Mouse (Mus musculus) liver, postnatal 0 days (tissue): Measurements from ENCODE around the gene Sipa1l3. TPM values are rescaled to one million over a fixed set of nuclear protein-coding genes. Genes with fewer than 3 reads are reported as not detected.
A peak's percentile ranks its signal among the peaks of the same experiment; 100 is the strongest.

Source experiments
- ATAC-seq: fragments of 200-750 bp; cut with Nextera tagmentation; 2 replicates; pipeline ENCODE4 v1.8.0; 2017; ENCODE audit warnings: mild to moderate bottlenecking, moderate library complexity
- DNase-seq: peaks from one replicate; pipeline ENCODE4 v3.0.0-alpha.2; 2016
- H3K27ac ChIP-seq: fragments of 300-500 bp; sonication (generic); 2 replicates; pipeline ENCODE4 v1.5.1; 2014; ENCODE audit warnings: antibody characterized with exemption, moderate library complexity, mild to moderate bottlenecking, low read depth
- H3K27me3 ChIP-seq: fragments of 300-500 bp; sonication (generic); 2 replicates; pipeline ENCODE4 v1.6.1; 2014; ENCODE audit warnings: low read length, control low read depth, mixed read lengths; ENCODE audit not compliant: insufficient read depth
- H3K36me3 ChIP-seq: fragments of 300-500 bp; sonication (generic); replicated peaks from 2 replicates; pipeline ENCODE4 v1.6.1; 2014; ENCODE audit warnings: mild to moderate bottlenecking, control low read depth, low read length, moderate library complexity, mixed read lengths; ENCODE audit not compliant: insufficient read depth
- H3K4me1 ChIP-seq: fragments of 300-500 bp; sonication (generic); 2 replicates; pipeline ENCODE4 v1.6.1; 2014; ENCODE audit warnings: antibody characterized with exemption, mild to moderate bottlenecking, control low read depth; ENCODE audit not compliant: insufficient read depth
- H3K4me2 ChIP-seq: fragments of 300-500 bp; sonication (generic); 2 replicates; pipeline ENCODE4 v1.6.1; 2014; ENCODE audit warnings: low read depth, mild to moderate bottlenecking, low read length, moderate library complexity, mixed read lengths
- H3K4me3 ChIP-seq: fragments of 300-500 bp; sonication (generic); 2 replicates; pipeline ENCODE4 v1.5.1; 2014; ENCODE audit warnings: low read depth, low read length
- H3K9ac ChIP-seq: fragments of 300-500 bp; sonication (generic); replicated peaks from 2 replicates; pipeline ENCODE4 v1.6.1; 2014; ENCODE audit warnings: mild to moderate bottlenecking, moderate library complexity
- H3K9me3 ChIP-seq: fragments of 300-500 bp; sonication (generic); 2 replicates; pipeline ENCODE4 v1.6.1; 2016; ENCODE audit warnings: mild to moderate bottlenecking, control low read depth, low read length, mixed read lengths
- CTCF ChIP-seq: sonication (generic); IDR thresholded peaks from 2 replicates; pipeline ENCODE4 v1.5.1; 2016; ENCODE audit warnings: antibody characterized with exemption, low read depth
- EP300 ChIP-seq: IDR thresholded peaks from 2 replicates; pipeline ENCODE4 v1.6.1; 2016; ENCODE audit warnings: antibody characterized with exemption, low read depth, mild to moderate bottlenecking
- WGBS: fragments of 180-500 bp; shearing (Covaris S2); extraction: QIAGEN DNeasy Blood & Tissue Kit; methylation state at CpG from one replicate; pipeline ENCODE4 v1.1.7; 2014; ENCODE audit not compliant: insufficient replicate concordance; 5-methylcytosine and 5-hydroxymethylcytosine counted together
- polyA plus RNA-seq: library from polyadenylated mRNA; unstranded; fragments of >200 nt; fragmentation: Nextera tagmentation; extraction: Ambion mirVana; gene quantifications from 2 replicates; pipeline ENCODE4 v1.2.1, GENCODE M21; 2015

Sipa1l3 gene
- polyA plus RNA-seq, 1 experiment from 2014 or later: 1.7 TPM

DNA sequence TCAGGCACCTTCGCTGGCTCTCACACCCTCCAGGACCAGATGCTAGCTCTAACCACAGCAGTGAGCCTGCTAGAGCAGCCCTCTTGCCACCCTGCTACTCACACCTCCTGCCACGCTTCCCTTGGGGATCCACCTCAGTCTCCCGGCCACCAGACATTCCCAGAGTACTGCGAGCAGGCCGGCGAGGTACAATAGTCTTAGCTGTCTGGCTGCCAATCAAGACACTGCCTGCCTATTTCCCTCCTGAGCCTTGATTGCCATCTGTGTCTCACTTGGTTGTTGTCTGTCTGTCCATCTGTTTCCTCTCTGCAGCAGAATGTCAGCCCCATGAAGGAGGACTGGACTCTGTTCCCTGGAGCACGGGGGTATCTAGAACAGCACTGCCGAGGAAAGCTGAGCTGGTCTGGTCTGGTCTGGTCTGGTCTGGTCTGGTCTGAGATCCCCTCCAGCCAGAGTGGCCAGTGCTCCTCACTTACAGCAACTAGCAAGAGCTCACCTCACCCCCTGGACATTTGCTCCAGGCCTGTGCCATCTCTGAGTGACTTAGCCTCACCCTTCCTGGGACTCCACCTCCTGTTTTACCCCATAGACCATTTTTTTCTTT lies 175.8 kb downstream of the Sipa1l3 start:
- Histone ChIP-seq H3K4me3 (no peak overlapping the region), H3K9ac (no peak overlapping the region), H3K27me3 (no peaks in the 10 kb centered on the region), H3K4me2 (no peak overlapping the region), H3K36me3 (no peaks in the 10 kb centered on the region), H3K9me3 (no peaks in the 10 kb centered on the region), H3K4me1 (peaks cover 38% of the 10 kb centered on the region), H3K27ac (no peak overlapping the region)
- TF ChIP-seq CTCF (no peak), EP300 (no peak)
- no peak for ATAC-seq
- DNase-seq: no peak
- 51% methylated on average over 8 of the region's 8 CpGs for WGBS

- Histone ChIP-seq H3K36me3 (no peaks in the 10 kb centered on the region), H3K4me2 (no peak overlapping the region), H3K27ac (no peak overlapping the region), H3K4me1 (peaks cover 45% of the 10 kb centered on the region), H3K27me3 (no peaks in the 10 kb centered on the region), H3K9ac (no peak overlapping the region), H3K9me3 (no peaks in the 10 kb centered on the region), H3K4me3 (no peak overlapping the region)
- TF ChIP-seq EP300: no peak
- no peak for TF ChIP-seq CTCF
- 63% methylated on average over 12 of the region's 12 CpGs for WGBS
- no peak for ATAC-seq
- no peak for DNase-seq
Observed at GRCm38 (mm10) chr7:29341722-29342121, 176.7 kb downstream of the Sipa1l3 start.

- H3K9ac ChIP-seq: no peak overlapping the region
Observed at GRCm38 (mm10) chr7:29340838-29341237, 177.6 kb downstream of the Sipa1l3 start.

DNA sequence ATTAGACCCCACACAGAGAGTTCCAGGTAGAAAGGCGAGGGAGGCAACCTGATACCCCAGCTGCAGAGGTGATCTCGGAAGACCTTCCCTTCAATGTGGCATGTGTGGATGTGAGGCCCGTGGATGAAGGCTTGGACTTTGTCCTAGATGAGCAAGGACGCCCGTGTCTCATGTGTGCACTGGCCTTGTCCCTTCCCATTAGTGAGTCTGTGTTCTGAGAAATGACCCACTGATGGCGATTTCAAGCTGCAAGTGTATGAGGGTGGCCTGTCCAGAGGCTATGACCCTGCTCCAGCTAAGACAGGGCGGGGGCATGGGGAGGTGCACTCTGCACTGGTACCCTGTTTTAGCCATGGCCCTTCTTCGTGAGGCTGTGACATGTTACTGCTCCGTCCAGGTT lies 178.2 kb downstream of the Sipa1l3 start:
- peaks cover 52% of the 10 kb centered on the region for H3K4me1 ChIP-seq
- no peak for TF ChIP-seq CTCF
- TF ChIP-seq EP300: no peak
- ATAC-seq: no peak
- H3K9me3 ChIP-seq: no peaks in the 10 kb centered on the region
- WGBS: 86% methylated on average over 9 of the region's 9 CpGs
- H3K36me3 ChIP-seq: no peaks in the 10 kb centered on the region
- H3K4me2 ChIP-seq: no peak overlapping the region
- no peaks in the 10 kb centered on the region for H3K27me3 ChIP-seq
- H3K9ac ChIP-seq: no peak overlapping the region
- no peak overlapping the region for H3K27ac ChIP-seq
- H3K4me3 ChIP-seq: no peak overlapping the region
- no peak for DNase-seq

More at GRCm38 (mm10) chr7:29340838-29341237, 177.6 kb downstream of the Sipa1l3 start:
- H3K4me1 ChIP-seq: peaks cover 46% of the 10 kb centered on the region
- TF ChIP-seq CTCF: no peak
- TF ChIP-seq EP300: no peak
- 58% methylated on average over 8 of the region's 8 CpGs for WGBS
- H3K9me3 ChIP-seq: no peaks in the 10 kb centered on the region
- H3K27me3 ChIP-seq: no peaks in the 10 kb centered on the region
- no peak overlapping the region for H3K4me2 ChIP-seq
- H3K4me3 ChIP-seq: no peak overlapping the region
- DNase-seq (no peak), ATAC-seq (no peak)
- no peak overlapping the region for H3K27ac ChIP-seq
- H3K36me3 ChIP-seq: no peaks in the 10 kb centered on the region

DNA sequence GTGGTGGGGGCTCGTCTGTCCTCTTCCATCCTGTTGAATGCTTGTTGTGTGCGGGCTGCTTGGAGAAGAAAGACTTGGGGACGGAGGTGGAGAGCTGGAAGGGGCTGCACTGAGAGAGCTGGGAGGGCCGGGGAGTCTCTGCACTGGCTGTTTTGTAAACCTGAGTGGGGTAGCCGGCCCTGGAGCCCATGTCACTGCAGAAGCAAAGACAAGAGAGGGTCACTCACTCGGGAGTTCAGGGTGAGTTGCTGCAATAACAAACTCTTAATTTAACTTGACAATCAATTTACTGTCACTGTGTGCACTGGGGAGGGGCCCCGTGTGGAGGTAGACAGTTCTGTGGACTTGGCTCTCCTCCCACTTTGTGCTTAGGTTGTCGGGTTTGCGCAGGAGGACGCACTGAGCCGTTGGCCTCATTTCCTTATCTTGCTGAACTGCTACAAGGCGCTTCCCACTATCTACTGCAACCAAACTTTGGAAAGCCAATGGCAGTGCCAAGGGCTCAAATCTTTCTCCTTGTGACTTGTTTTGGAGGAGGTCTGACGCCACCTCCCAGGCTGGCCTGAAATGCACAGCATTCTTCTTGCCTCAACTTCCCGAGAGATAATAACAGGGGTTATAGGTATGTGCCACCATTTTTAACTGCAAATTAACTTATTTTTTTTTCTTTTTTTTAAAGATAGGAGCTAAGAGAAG lies 179.3 kb downstream of the Sipa1l3 start:
- Histone ChIP-seq H3K4me1 (peaks cover 58% of the 10 kb centered on the region), H3K4me3 (peak overlapping the region; percentile 27), H3K27ac (peak overlapping the region; percentile 90), H3K36me3 (no peaks in the 10 kb centered on the region), H3K9ac (peak overlapping the region; percentile 31), H3K27me3 (no peaks in the 10 kb centered on the region), H3K4me2 (peak overlapping the region; percentile 73), H3K9me3 (no peaks in the 10 kb centered on the region)
- ATAC-seq: peak; percentile 82
- DNase-seq: peak; percentile 72
- whole genome bisulfite sequencing: 28% methylated on average over 14 of the region's 14 CpGs
- TF ChIP-seq EP300 (peak; percentile 96), CTCF (no peak)

DNA sequence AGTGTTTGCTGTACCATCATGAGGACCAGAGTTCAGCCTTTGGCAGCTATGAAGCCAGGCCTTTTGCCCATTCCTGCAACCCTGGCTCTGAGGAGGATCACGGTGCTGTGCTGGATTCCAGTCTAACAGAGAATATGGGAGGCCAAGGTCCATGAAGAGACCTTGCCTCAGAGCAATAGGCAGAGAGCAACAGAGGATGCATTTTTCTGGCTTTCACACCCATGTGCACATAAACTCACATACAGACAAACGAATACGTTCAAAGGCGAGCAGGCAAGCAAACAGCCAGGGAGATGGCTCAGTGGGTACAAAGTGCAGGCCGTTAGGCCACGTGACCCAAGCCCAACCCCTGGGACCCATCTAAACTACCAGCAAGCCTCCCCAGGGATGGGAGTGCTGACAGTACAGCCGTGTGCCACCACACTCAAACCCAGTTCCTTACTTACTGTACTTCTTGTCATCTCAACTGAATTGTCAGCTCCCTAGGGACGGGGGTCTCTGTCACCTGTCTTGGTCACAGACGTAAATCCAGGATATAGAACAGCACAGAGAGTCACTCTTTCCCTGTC lies 180.0 kb downstream of the Sipa1l3 start:
- 33% methylated on average over 9 of the region's 9 CpGs for WGBS

More for the DNA sequence above, 180.0 kb downstream of the Sipa1l3 start:
- H3K36me3 ChIP-seq: no peaks in the 10 kb centered on the region
- peak overlapping the region; percentile 31 for H3K9ac ChIP-seq
- peak; percentile 78 for ATAC-seq
- TF ChIP-seq EP300: no peak
- TF ChIP-seq CTCF: no peak
- peak overlapping the region; percentile 90 for H3K27ac ChIP-seq
- peak; percentile 76 for DNase-seq
- peaks cover 61% of the 10 kb centered on the region for H3K4me1 ChIP-seq
- H3K9me3 ChIP-seq: no peaks in the 10 kb centered on the region
- H3K27me3 ChIP-seq: no peaks in the 10 kb centered on the region
- peak overlapping the region; percentile 27 for H3K4me3 ChIP-seq
- peak overlapping the region; percentile 73 for H3K4me2 ChIP-seq
